ENCODE assay signal across 8 mouse cellular contexts in the genomic region with DNA sequence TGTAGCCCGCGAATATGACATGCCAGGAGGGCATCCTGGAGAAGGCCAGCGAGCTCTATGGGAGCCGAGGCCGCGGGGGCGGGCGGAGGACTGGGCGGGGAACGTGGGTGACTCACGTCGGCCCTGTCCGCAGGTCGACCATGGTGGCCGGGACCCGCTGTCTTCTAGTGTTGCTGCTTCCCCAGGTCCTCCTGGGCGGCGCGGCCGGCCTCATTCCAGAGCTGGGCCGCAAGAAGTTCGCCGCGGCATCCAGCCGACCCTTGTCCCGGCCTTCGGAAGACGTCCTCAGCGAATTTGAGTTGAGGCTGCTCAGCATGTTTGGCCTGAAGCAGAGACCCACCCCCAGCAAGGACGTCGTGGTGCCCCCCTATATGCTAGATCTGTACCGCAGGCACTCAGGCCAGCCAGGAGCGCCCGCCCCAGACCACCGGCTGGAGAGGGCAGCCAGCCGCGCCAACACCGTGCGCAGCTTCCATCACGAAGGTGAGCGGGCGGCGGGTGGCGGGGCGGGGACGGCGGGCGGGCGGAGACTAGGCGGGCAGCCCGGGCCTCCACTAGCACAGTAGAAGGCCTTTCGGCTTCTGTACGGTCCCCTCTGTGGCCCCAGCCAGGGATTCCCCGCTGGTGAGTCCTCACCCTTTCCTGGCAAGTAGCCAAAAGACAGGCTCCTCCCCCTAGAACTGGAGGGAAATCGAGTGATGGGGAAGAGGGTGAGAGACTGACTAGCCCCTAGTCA. TPM values are rescaled to one million over a fixed set of nuclear protein-coding genes. Genes with fewer than 3 reads are reported as not detected.
DNase-seq lines count a peak whose midpoint lies in the region; ATAC-seq and TF ChIP-seq lines count a peak whose summit lies in the region.

No protein-coding gene starts in this region.

- 2% methylated on average over 55 of the region's 55 CpGs for WGBS in hindbrain, embryonic 14.5 days
- 1% methylated on average over 55 of the region's 55 CpGs for WGBS in liver, embryonic 15.5 days (ENCODE audit: insufficient replicate concordance)
- 1% methylated on average over 47 of the region's 55 CpGs for WGBS in neural tube, embryonic 14.5 days

- TF ChIP-seq CTCF in gastrocnemius, adult 2 months (IDR thresholded peaks at IDR 0.05) = no peak

- H3K27me3 ChIP-seq in hindbrain, embryonic 14.5 days (ENCODE audit: control insufficient read depth, insufficient read depth, low read length) = peaks cover 71% of the 10 kb centered on the region
- H3K27me3 ChIP-seq in liver, embryonic 15.5 days = peaks cover 80% of the 10 kb centered on the region
- peaks cover 37% of the 10 kb centered on the region for H3K27me3 ChIP-seq in neural tube, embryonic 14.5 days (ENCODE audit: control insufficient read depth, insufficient read depth, low read length)

- peaks cover 10% of the 10 kb centered on the region; the same call in 1 of the 2 replicates for H3K4me1 ChIP-seq in hindbrain, embryonic 14.5 days (replicated peaks; ENCODE audit: control insufficient read depth, insufficient read depth, low read length)
- peaks cover 9% of the 10 kb centered on the region for H3K4me1 ChIP-seq in liver, embryonic 15.5 days (replicated peaks)
- H3K4me1 ChIP-seq in neural tube, embryonic 14.5 days (ENCODE audit: control insufficient read depth, insufficient read depth, low read length) = peaks cover 8% of the 10 kb centered on the region

- H3K9ac ChIP-seq in hindbrain, embryonic 14.5 days = peak overlapping the region; percentile 46
- H3K9ac ChIP-seq in liver, embryonic 15.5 days = no peak overlapping the region
- H3K9ac ChIP-seq in neural tube, embryonic 14.5 days (replicated peaks; ENCODE audit: low read depth, low read length) = peak overlapping the region; percentile 39

- H3K4me3 ChIP-seq in gastrocnemius, adult 2 months = peak overlapping the region; percentile 87
- H3K4me3 ChIP-seq in hindbrain, embryonic 14.5 days (replicated peaks; ENCODE audit: low read length) = peak overlapping the region; percentile 71
- H3K4me3 ChIP-seq in liver, embryonic 15.5 days (replicated peaks) = peak overlapping the region; percentile 38
- H3K4me3 ChIP-seq in neural tube, embryonic 14.5 days (ENCODE audit: low read depth, low read length) = peak overlapping the region; percentile 35

- H3K36me3 ChIP-seq in hindbrain, embryonic 14.5 days (replicated peaks; ENCODE audit: control insufficient read depth, insufficient read depth) = no peaks in the 10 kb centered on the region
- H3K36me3 ChIP-seq in liver, embryonic 15.5 days (replicated peaks) = no peaks in the 10 kb centered on the region
- no peaks in the 10 kb centered on the region for H3K36me3 ChIP-seq in neural tube, embryonic 14.5 days (ENCODE audit: control insufficient read depth, insufficient read depth, low read length)

- ATAC-seq in hindbrain, embryonic 14.5 days (ENCODE audit: low FRiP score) = peak; percentile 49
- ATAC-seq in liver, embryonic 15.5 days (ENCODE audit: insufficient read depth) = no peak
- peak; percentile 33; the same call in 1 of the 2 replicates for ATAC-seq in neural tube, embryonic 14.5 days (ENCODE audit: low read depth)

- no peaks in the 10 kb centered on the region for H3K9me3 ChIP-seq in hindbrain, embryonic 14.5 days (ENCODE audit: control insufficient read depth, low read length)
- H3K9me3 ChIP-seq in liver, embryonic 15.5 days (replicated peaks) = no peaks in the 10 kb centered on the region
- no peaks in the 10 kb centered on the region for H3K9me3 ChIP-seq in neural tube, embryonic 14.5 days (ENCODE audit: control insufficient read depth, low read length)

- DNase-seq in ES-CJ7 (ENCODE audit: low read depth, low spot score) (peak; percentile 64), MN1 (ENCODE audit: low spot score) (no peak)
- peak; percentile 89 for DNase-seq in adrenal gland, postnatal 36 days
- peak; percentile 50 for DNase-seq in gastrocnemius, adult 2 months
- no peak for DNase-seq in hindbrain, embryonic 14.5 days (ENCODE audit: low spot score)
- no peak for DNase-seq in right cerebral cortex, adult 2 months (ENCODE audit: low spot score in 2 of 2)

- peak overlapping the region; percentile 85 for H3K4me2 ChIP-seq in hindbrain, embryonic 14.5 days (replicated peaks)
- peak overlapping the region; percentile 49 for H3K4me2 ChIP-seq in liver, embryonic 15.5 days
- peak overlapping the region; percentile 97 for H3K4me2 ChIP-seq in neural tube, embryonic 14.5 days (ENCODE audit: low read depth, low read length)

- H3K27ac ChIP-seq in gastrocnemius, adult 2 months = peak overlapping the region; percentile 36
- no peak overlapping the region for H3K27ac ChIP-seq in hindbrain, embryonic 14.5 days
- no peak overlapping the region for H3K27ac ChIP-seq in liver, embryonic 15.5 days (replicated peaks)
- no peak overlapping the region for H3K27ac ChIP-seq in neural tube, embryonic 14.5 days (ENCODE audit: low read depth, low read length)

- intact Hi-C loops in gastrocnemius, adult 2 months (cut with DNase I) = loop anchor here (5.0 to 10.0 kb wide), 3 partner anchors 172 to 580 kb away; no protein-coding TSS in a partner anchor

RNA-seq across cellular contexts. Expression of a gene that starts 2.5 kb away (rescaled TPM):
- 10 to 100 TPM; 10.7 to 18.4 TPM for total RNA-seq in adrenal gland, postnatal 36 days (2021)
- 1 to 10 TPM; 1.1 to 2.9 TPM for total RNA-seq in gastrocnemius, adult 2 months (2021)
- 3.1 and 3.3 TPM in 2 replicates for polyA plus RNA-seq in hindbrain, embryonic 14.5 days (2014; fragmentation: Nextera tagmentation; extraction: Ambion mirVana)
- 3.7 and 3.9 TPM in 2 replicates for polyA plus RNA-seq in liver, embryonic 15.5 days (2015; fragmentation: Nextera tagmentation; extraction: Ambion mirVana)
- polyA plus RNA-seq in neural tube, embryonic 14.5 days (2014; fragmentation: Nextera tagmentation; extraction: Ambion mirVana) = 0.78 and 2.5 TPM in 2 replicates

Comparison
In these comparisons a context has a peak if more than half of its experiments do, and no peak if none do; other contexts are left out.
1. DNase-seq: peak in ES-CJ7 (single experiment), adrenal gland, postnatal 36 days (2 of 2) and gastrocnemius, adult 2 months (single experiment); none in hindbrain, embryonic 14.5 days (single experiment), MN1 (single experiment) and right cerebral cortex, adult 2 months (0 of 2).
2. H3K4me3 ChIP-seq: peak in every context shown above with its lines; median percentile 87 in gastrocnemius, adult 2 months; 71 in hindbrain, embryonic 14.5 days; 38 in liver, embryonic 15.5 days; 35 in neural tube, embryonic 14.5 days.
3. Peak in every context shown above with its lines, with median percentiles within 50 percentile points of each other: H3K4me2 ChIP-seq.